Mouse (Mus musculus): ENCODE results near the gene Btbd8. TPM values are rescaled to one million over a fixed set of nuclear protein-coding genes. Genes with fewer than 3 reads are reported as not detected.
A peak's percentile ranks its signal among the peaks of the same experiment; 100 is the strongest.

Gene Btbd8
- total RNA-seq, 2 experiments from 2014 or later: 5.5 to 6.7 TPM

GRCm38 (mm10) chr5:107448784-107449183, 11.0 kb downstream of the Btbd8 start:
- ATAC-seq (replicated peaks; ENCODE audit: poor library complexity): no peak

GRCm38 (mm10) chr5:107449620-107450019, 11.8 kb downstream of the Btbd8 start:
- no peak for ATAC-seq (replicated peaks; ENCODE audit: poor library complexity)

- no peak for ATAC-seq (replicated peaks; ENCODE audit: poor library complexity)
These were observed 12.5 kb downstream of the Btbd8 start for GRCm38 (mm10) chr5:107450299-107450698.

GRCm38 (mm10) chr5:107462147-107463076, 24.6 kb downstream of the Btbd8 start:
- ATAC-seq (replicated peaks; ENCODE audit: poor library complexity): peak; percentile 71

GRCm38 (mm10) chr5:107466501-107466900, 28.7 kb downstream of the Btbd8 start:
- ATAC-seq (replicated peaks; ENCODE audit: poor library complexity): no peak

GRCm38 (mm10) chr5:107467098-107467497, 29.3 kb downstream of the Btbd8 start:
- no peak for ATAC-seq (replicated peaks; ENCODE audit: poor library complexity)

- peak; percentile 66 for ATAC-seq (replicated peaks; ENCODE audit: poor library complexity)
These were observed 33.0 kb downstream of the Btbd8 start for GRCm38 (mm10) chr5:107470600-107471329.

- peak; percentile 71 for ATAC-seq (replicated peaks; ENCODE audit: poor library complexity)
These were observed 42.4 kb downstream of the Btbd8 start for GRCm38 (mm10) chr5:107480194-107480593.

GRCm38 (mm10) chr5:107488996-107489395, 51.2 kb downstream of the Btbd8 start:
- peak; percentile 37; the same call in 1 of the 2 replicates for ATAC-seq (replicated peaks; ENCODE audit: poor library complexity)

- no peak for ATAC-seq (replicated peaks; ENCODE audit: poor library complexity)
These were observed 53.2 kb downstream of the Btbd8 start for GRCm38 (mm10) chr5:107491036-107491435.

- ATAC-seq (replicated peaks; ENCODE audit: poor library complexity): peak; percentile 93
These were observed 54.7 kb downstream of the Btbd8 start for GRCm38 (mm10) chr5:107492471-107492870.

- no peak; the same call in 1 of the 2 replicates for ATAC-seq (replicated peaks; ENCODE audit: poor library complexity)
These were observed 57.0 kb downstream of the Btbd8 start for GRCm38 (mm10) chr5:107494759-107495158.

GRCm38 (mm10) chr5:107496047-107496446, 58.2 kb downstream of the Btbd8 start:
- ATAC-seq (replicated peaks; ENCODE audit: poor library complexity): no peak

GRCm38 (mm10) chr5:107497519-107498501, 60.0 kb downstream of the Btbd8 start:
- ATAC-seq (replicated peaks; ENCODE audit: poor library complexity): no peak

- ATAC-seq (replicated peaks; ENCODE audit: poor library complexity): no peak
These were observed 61.1 kb downstream of the Btbd8 start for GRCm38 (mm10) chr5:107498806-107499310.

GRCm38 (mm10) chr5:107499891-107500535, 62.2 kb downstream of the Btbd8 start:
- ATAC-seq (replicated peaks; ENCODE audit: poor library complexity): no peak

- no peak for ATAC-seq (replicated peaks; ENCODE audit: poor library complexity)
These were observed 62.9 kb downstream of the Btbd8 start for GRCm38 (mm10) chr5:107500741-107501140.

- no peak for ATAC-seq (replicated peaks; ENCODE audit: poor library complexity)
These were observed 69.5 kb downstream of the Btbd8 start, which contains the start of gene Gm42669 for GRCm38 (mm10) chr5:107507321-107507720. Gm42669 (plus strand) TSS chr5:107507621.

GRCm38 (mm10) chr5:107510503-107510902, 72.7 kb downstream of the Btbd8 start:
- ATAC-seq (replicated peaks; ENCODE audit: poor library complexity): no peak

- no peak for ATAC-seq (replicated peaks; ENCODE audit: poor library complexity)
These were observed 73.5 kb downstream of the Btbd8 start for GRCm38 (mm10) chr5:107511326-107511725.
